Mouse (Mus musculus): ENCODE measurements around the gene Tyk2.

DNA sequence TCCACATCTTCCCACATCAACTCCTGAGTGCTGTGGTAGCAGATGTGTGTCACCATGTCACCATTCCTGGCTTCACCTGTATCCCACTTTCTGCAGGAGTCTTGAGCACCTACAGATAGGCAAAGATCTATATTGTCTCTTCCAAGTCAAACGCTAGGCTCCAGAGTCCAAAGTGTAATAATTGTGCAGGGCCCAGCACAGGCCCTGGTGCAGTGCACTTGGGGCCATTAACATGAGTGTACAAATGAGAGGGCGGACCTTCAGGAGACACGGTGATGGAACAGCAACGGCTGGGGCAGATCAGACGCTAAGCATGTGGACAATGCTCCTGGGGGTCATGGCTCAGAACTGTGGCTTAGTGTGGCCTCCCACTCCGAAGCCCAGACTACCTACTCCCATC lies 17.3 kb downstream of the Tyk2 start:
- TF ChIP-seq CTCF (IDR thresholded peaks at IDR 0.05; ENCODE audit: low read depth) (no peak), EP300 (IDR thresholded peaks at IDR 0.05; ENCODE audit: low read depth) (no peak)

All from liver, embryonic 14.5 days (tissue).